Mouse (Mus musculus) ES-CJ7 (cell line): ENCODE data around the gene Zrsr1.
A peak's percentile ranks its signal among the peaks of the same experiment; 100 is the strongest.

Experiments
- DNase-seq: peaks from one replicate; pipeline ENCODE4 v3.0.0; 2011; ENCODE audit warnings: low read depth, low spot score

Zrsr1 gene

DNA sequence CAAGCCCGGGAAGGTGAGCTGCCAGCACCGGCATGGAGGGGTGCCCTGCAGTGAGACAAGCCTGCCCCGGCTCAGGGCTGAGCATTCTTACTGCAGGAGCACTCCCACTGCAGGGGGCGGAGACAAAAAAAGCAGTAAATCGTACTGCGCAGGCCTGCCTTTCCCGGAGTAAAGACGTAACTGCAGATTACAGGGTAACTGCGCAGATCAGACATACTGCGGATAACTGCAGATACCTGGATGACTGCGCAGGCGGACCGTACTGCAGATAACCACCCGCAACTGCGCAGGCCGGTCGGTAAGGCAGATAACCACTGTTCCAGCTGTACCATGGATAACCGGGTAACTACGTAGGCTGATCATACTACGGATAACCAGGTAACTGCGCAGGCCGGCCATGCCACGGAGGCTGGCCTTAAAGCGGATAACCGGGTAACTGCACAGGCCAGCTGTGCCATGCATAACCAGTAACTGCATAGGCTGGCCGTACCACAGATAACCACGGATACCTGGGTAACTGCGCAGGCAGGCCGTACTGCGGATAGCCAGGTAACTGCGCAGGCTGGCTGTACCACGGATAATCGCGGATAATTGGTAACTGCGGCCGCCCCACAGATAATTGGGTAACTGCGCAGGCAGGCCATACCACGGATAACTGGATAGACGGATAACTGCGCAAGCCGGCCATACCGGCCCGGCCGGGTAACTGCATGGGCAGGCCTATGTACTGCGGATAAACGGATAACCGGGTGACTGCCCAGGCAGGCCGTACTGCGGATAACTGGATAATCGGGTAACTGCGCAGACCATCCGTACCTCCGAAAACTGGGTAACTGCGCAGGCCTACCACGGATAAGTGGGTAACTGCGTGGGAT is at the start of gene Zrsr1:
TSS of gene Zrsr1 (plus strand) at position 171 of the 875 bp plus-strand sequence.
- DNase-seq, result peak; percentile 94

DNA sequence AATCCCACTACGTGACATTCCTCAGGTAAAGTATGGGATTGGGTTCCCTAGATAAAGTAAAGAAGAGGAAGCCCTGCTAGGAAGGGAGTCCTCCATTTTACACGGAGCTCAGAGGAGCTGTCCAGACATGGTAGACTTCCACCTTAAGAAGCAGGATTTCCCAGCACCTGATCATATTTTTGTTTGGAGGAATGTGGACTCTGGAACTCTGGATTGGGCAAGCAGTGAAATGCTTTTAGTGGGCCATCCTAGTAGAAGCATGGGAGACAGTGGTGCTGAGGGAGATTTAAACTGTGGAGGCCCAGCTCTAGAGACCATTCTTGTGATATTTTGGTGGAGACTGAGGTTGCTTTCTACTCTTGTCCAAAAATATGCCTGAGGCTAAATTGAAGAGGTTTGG is 49.3 kb upstream of the Zrsr1 start:
- no peak for DNase-seq

DNA sequence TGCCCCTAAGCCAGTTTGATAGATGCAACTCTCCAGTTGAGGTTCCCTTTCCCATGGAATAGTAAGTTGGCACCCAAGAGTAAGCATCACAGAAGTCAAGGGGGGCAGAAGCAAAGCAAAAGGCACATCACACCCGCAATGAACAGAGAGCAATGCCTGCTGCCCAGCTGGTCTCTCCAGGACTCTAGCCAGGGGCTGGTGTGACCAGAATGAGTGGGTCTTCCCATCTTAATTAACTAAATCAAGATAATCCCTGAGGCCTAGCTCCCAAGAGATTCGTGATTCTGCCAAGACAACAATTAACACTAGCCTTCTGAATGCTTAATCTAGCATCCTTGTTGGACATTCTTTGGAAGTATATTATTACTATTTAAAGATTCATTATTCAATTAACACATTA is 48.2 kb upstream of the Zrsr1 start:
- no peak for DNase-seq

DNA sequence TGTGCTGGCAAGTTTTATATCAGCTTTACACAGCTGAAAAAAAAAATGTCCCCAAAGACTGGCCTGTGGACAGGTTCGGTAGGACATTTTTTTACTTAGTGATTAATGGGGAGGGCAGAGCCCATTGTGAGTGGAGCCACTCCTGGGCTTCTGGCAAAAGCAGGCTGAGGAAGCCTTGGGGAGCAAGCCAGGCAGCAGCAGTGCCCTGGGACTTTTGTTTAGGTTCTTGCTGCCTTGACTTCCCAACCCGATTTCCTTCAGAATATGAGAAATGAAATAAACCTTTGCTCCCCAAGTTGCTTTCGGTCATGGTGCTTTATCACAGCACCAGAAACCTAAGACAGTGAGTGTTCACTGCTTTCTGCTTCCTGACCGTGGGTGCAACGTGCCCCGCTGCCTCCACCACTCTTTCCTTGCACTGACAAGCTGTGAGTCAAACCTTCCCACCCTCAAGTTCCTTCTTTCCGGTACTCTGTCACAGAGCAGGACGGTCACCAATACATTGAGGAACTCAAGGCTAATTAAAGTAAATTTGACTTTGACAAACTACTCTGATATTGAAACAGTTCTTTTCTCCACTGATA is 43.1 kb upstream of the Zrsr1 start:
- DNase-seq, result no peak

DNA sequence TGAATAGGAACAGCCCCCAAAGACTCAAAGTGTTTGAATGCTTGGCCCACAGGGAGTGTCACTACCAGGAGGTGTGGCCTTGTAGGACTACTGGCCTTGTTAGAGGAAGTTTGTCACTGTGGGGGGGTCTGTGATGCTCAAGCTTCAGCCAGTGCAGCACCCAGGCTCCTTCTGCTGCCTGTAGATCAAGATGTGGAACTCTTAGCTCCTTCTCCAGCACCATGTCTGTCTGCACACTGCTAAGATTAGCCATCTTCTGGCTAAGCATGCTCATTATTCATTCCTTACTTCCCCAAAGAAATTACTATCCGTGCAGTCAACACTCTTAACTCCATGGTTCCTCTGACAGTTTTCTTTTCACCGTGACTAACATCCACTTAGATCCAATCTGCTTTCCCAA is 41.7 kb upstream of the Zrsr1 start:
- DNase-seq, result no peak

- DNase-seq, result no peak
These were observed 40.4 kb upstream of the Zrsr1 start for GRCm38 (mm10) chr11:22931320-22931905.

- no peak for DNase-seq
These were observed 39.6 kb upstream of the Zrsr1 start for GRCm38 (mm10) chr11:22932167-22932566.

- peak; percentile 37 for DNase-seq
These were observed 35.2 kb upstream of the Zrsr1 start for GRCm38 (mm10) chr11:22936446-22937125.

GRCm38 (mm10) chr11:22937716-22938316 is 34.0 kb upstream of the Zrsr1 start:
- no peak for DNase-seq

- no peak for DNase-seq
These were observed 32.8 kb upstream of the Zrsr1 start for GRCm38 (mm10) chr11:22938983-22939382.

DNA sequence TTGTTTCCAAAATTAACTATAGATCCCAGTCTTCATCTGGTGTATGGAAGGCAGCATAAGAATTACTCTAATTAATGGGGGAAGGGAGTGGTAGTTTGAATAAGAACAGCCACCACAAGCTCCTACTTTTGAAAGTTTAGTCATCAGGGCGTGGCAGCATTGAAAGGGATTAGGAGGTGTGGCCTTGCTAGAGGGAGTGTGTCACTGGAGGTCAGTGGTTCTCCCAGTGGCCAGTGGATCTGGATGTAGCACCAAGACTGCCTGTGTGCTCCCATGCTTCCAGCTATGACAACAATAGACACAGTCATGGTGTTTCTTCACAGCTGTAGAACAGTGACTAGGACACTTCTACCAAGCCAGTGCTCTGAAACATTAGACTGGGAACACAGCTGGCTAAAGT is 22.7 kb upstream of the Zrsr1 start:
- DNase-seq, result peak; percentile 88

DNA sequence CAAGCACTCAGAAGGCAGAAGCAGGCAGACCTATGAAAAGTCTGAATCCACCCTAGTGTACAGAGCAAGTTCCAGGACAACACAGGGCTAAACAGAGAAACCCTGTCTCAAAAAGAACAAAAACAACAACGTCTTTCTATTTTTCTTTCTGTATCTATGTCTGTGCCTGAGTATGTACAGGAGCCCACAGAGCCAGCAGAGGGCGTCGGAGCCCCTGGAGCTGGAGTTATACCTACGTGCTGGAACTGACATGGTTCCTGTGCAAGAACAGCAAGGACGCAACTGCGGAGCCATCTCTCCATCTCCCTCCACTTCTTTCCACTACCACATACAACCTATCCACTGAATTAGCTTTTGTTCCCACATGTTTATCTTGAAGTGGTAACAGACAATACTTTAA is 21.7 kb upstream of the Zrsr1 start:
- peak; percentile 79 for DNase-seq

GRCm38 (mm10) chr11:22952668-22953067 is 19.1 kb upstream of the Zrsr1 start:
- no peak for DNase-seq

GRCm38 (mm10) chr11:22956346-22956745 is 15.5 kb upstream of the Zrsr1 start:
- no peak for DNase-seq

DNA sequence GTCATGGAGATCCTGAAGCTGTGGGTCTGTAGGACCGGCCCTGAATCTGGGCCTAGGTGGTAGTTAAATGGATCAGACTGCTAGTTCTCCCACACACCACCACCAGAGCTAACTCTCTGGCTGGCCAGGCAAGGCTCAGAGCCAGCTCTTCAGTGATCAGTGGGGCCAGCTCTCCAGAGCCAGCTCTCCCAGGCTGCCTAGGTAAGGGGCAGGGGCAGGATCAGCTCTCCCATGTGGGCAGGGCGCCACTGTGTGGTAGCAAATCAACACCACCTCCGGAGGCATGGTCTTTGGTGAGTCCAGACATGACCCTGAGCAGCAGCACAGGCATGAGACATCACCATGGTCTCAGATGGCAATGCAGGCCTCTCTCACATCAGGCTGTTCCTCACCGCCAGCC is 15.0 kb upstream of the Zrsr1 start:
- DNase-seq, result peak; percentile 85

DNA sequence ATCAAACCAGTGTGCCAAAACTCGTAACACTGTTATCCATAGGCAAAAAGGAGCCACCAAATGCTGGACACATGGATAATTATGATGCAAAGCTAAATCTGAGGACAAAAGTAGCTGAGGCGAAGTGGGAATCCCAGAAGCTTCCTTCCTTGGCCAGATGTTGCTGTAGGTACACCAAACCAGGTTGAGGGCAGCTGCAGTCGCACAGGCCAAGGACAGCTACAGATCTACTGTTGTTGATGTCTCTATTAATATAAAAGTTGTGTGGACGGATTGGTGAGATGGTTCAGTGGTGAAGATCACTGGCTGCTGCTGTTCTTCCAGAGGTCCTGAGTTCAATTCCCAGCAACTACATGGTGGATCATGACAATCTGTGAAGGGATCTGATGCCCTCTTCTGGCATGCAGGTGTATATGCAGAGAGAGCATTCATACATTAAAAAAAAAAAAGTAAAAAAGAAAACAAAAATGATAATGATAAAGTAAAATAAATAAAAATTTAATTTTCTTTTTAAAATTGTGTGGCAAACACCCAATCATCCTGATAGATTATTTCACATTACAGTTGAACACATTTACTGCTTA is 13.9 kb upstream of the Zrsr1 start:
- DNase-seq, result no peak

GRCm38 (mm10) chr11:22962101-22962500 is 9.7 kb upstream of the Zrsr1 start:
- DNase-seq, result no peak

GRCm38 (mm10) chr11:22964401-22964800 is 7.4 kb upstream of the Zrsr1 start:
- no peak for DNase-seq

GRCm38 (mm10) chr11:22965503-22965902 is 6.3 kb upstream of the Zrsr1 start:
- no peak for DNase-seq

GRCm38 (mm10) chr11:22969486-22969885 is 2.3 kb upstream of the Zrsr1 start:
- DNase-seq, result peak; percentile 60

GRCm38 (mm10) chr11:22970546-22970945 is 1.3 kb upstream of the Zrsr1 start:
- no peak for DNase-seq
